Mouse (Mus musculus): ENCODE results near the gene Slc9a1.

DNA sequence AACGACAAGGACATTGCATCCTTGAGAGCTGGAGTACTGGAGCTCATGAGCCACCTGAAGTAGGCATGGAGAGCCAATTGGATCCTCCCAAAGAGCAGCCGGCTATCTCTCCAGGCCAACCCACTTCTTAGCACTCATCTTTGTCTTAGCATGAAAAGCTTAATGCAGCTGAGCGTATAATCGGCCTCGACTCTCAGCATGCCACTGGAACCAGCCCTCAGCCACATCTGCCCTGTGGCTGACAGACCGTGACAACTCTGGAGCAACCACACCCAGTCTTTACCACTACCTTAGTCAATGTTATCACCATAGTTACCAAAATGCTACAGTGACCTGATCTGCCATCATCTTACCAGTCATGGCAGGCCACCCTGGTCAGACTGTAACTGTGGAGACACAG lies 62.0 kb downstream of the Slc9a1 start:
- TF ChIP-seq CTCF (IDR thresholded peaks at IDR 0.05; ENCODE audit: low read depth) (no peak), EP300 (IDR thresholded peaks at IDR 0.05; ENCODE audit: low read depth) (no peak)
